8 mouse cellular contexts compared by ENCODE assay signal in the genomic region with DNA sequence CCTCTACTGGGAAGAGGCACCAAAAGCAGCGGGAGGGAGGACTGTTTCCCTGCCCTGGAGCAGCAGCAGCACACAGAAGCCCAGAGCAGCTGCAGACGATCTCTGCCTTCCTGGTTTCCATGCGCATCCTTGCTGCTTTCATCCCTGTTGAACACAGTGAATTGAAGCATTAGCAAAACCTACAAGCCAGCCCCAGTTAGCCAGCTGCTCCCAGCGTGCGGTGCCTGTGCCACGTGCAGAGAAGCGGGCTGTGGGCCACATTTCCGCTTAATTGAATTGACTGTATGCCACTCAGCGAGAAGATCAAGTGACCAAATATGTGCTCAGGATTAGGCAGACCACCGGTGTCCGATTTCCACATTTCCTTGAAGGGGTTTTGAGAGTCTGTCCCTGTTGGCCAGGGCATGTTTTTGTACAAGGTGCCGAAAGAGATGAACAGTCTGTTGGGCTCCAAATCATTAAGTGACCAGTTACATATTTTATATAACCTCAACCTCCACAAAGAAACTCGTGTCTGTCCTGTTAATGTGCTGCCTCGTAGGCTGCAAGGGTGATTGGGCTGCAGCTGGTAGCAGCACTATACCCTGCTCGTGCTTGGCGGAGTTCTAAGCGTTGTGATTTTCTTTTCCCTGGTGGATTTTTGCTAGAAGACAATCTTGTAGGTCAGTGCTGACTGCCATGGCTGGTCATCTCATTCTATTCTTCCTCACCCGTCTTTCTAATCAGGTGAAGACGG.
DNase-seq lines count a peak whose midpoint lies in the region; ATAC-seq and TF ChIP-seq lines count a peak whose summit lies in the region.

No protein-coding gene starts in this region.

- H3K4me2 ChIP-seq in lung, postnatal 0 days (replicated peaks; ENCODE audit: low read depth, low read length): no peak overlapping the region
- H3K4me2 ChIP-seq in hindbrain, postnatal 0 days (ENCODE audit: low read depth, low read length): no peak overlapping the region

- no peak overlapping the region for H3K9ac ChIP-seq in lung, postnatal 0 days (replicated peaks; ENCODE audit: low read depth)
- H3K9ac ChIP-seq in hindbrain, postnatal 0 days (replicated peaks; ENCODE audit: low read length): no peak overlapping the region

- H3K4me1 ChIP-seq in lung, postnatal 0 days (ENCODE audit: insufficient read depth, low read depth, low read length): no peaks in the 10 kb centered on the region
- peaks cover 7% of the 10 kb centered on the region; the same call in 1 of the 2 replicates for H3K4me1 ChIP-seq in hindbrain, postnatal 0 days (ENCODE audit: insufficient read depth, low read length)

- DNase-seq in cerebellum, adult 11-12 months: peak; percentile 35
- DNase-seq in lung, postnatal 0 days (ENCODE audit: low spot score): peak; percentile 28
- no peak for DNase-seq in lung, postnatal 10 days
- peak; percentile 86 for DNase-seq in hindbrain, postnatal 0 days (ENCODE audit: low spot score)
- DNase-seq in right cerebral cortex, postnatal 25 days: peak; percentile 38
- DNase-seq in adrenal gland, adult (ENCODE audit: inconsistent age in 2 of 2, low spot score in 1 of 2): no peak

- TF ChIP-seq EP300 in lung, postnatal 0 days (IDR thresholded peaks at IDR 0.05): no peak

- no peak for ATAC-seq in cerebellum, adult (ENCODE audit: insufficient number of reproducible peaks, low FRiP score, low TSS enrichment)
- peak; percentile 8; the same call in 1 of the 2 replicates for ATAC-seq in lung, postnatal 0 days
- peak; percentile 90 for ATAC-seq in hindbrain, postnatal 0 days
- no peak for ATAC-seq in erythroblast, adult 5-6 weeks (replicated peaks; ENCODE audit: low FRiP score, poor library complexity, severe bottlenecking)

- 49% methylated on average over 19 of the region's 19 CpGs for WGBS in lung, postnatal 0 days
- 38% methylated on average over 19 of the region's 19 CpGs for WGBS in hindbrain, postnatal 0 days

- H3K27me3 ChIP-seq in lung, postnatal 0 days (replicated peaks; ENCODE audit: insufficient read depth, low read length): no peaks in the 10 kb centered on the region
- no peaks in the 10 kb centered on the region for H3K27me3 ChIP-seq in hindbrain, postnatal 0 days (ENCODE audit: insufficient read depth, low read length)

- TF ChIP-seq CTCF in lung, postnatal 0 days (IDR thresholded peaks at IDR 0.05): no peak
- no peak for TF ChIP-seq CTCF in hindbrain, postnatal 0 days (IDR thresholded peaks at IDR 0.05; ENCODE audit: low read depth)

- H3K9me3 ChIP-seq in lung, postnatal 0 days (ENCODE audit: low read length): no peaks in the 10 kb centered on the region
- no peaks in the 10 kb centered on the region for H3K9me3 ChIP-seq in hindbrain, postnatal 0 days (ENCODE audit: low read length)

- no peak overlapping the region for H3K4me3 ChIP-seq in lung, postnatal 0 days (ENCODE audit: low read depth, low read length)
- H3K4me3 ChIP-seq in hindbrain, postnatal 0 days (ENCODE audit: low read length): no peak overlapping the region

- H3K36me3 ChIP-seq in lung, postnatal 0 days (ENCODE audit: insufficient read depth, low read length): peaks cover 45% of the 10 kb centered on the region
- peaks cover 3% of the 10 kb centered on the region; the same call in 1 of the 2 replicates for H3K36me3 ChIP-seq in hindbrain, postnatal 0 days (ENCODE audit: insufficient read depth, low read length)

- no peak overlapping the region for H3K27ac ChIP-seq in lung, postnatal 0 days (ENCODE audit: low read length)
- no peak overlapping the region for H3K27ac ChIP-seq in hindbrain, postnatal 0 days

Comparison
In these comparisons a context has a peak if more than half of its experiments do, and no peak if none do; other contexts are left out.
1. DNase-seq: peak in cerebellum, adult 11-12 months (single experiment), lung, postnatal 0 days (single experiment), hindbrain, postnatal 0 days (single experiment) and right cerebral cortex, postnatal 25 days (single experiment); none in lung, postnatal 10 days (single experiment) and adrenal gland, adult (0 of 2).
2. ATAC-seq: peak in lung, postnatal 0 days (single experiment) and hindbrain, postnatal 0 days (single experiment); none in cerebellum, adult (single experiment) and erythroblast, adult 5-6 weeks (single experiment).